Mouse (Mus musculus): Measurements from ENCODE around the gene Syncrip. TPM values are rescaled to one million over a fixed set of nuclear protein-coding genes. Genes with fewer than 3 reads are reported as not detected.

Syncrip gene
- polyA plus RNA-seq, 1 experiment from 2014 or later = 103 TPM

DNA sequence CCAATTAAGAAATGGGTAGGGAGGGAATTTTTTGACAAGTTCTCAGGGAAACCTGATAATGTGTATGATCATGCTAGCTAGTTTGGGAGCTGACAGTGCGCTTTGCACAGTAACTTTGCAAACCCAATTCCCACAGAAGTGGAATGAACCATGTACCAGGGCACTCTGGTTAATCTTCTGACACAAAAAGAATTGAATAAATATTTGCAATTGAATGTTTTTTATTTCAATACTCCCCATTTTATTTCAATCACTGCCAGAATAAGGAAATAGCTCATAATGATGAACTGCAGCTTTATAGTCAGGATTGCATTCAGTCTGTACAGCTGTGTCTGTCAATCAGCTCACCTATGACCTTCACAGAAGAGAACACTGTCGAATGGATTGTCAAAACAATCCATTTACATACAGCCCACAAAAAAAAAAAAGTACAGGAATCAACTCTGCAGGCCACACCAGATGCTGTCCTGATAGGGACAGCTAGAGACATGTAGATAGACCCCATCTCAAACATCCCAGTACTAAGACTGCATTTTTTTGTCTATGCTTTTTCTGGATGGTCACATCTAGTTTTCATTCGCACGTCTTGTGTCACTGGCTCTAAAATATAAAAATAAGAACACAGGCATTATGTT is 38.6 kb upstream of the Syncrip start:
- no peak for ATAC-seq (replicated peaks; ENCODE audit: low FRiP score)
- Histone ChIP-seq H3K36me3 (peaks cover 16% of the 10 kb centered on the region), H3K9me3 (replicated peaks) (no peaks in the 10 kb centered on the region), H3K27me3 (no peaks in the 10 kb centered on the region), H3K27ac (peak overlapping the region; percentile 13; the same call in 1 of the 2 replicates), H3K4me2 (peak overlapping the region; percentile 74), H3K4me1 (peaks cover 15% of the 10 kb centered on the region), H3K9ac (0 out of 2 replicates have a peak overlapping the region, but pooled peaks have one; percentile 90), H3K4me3 (replicated peaks) (peak overlapping the region; percentile 75)
- whole genome bisulfite sequencing = 27% methylated on average over 4 of the region's 4 CpGs

DNA sequence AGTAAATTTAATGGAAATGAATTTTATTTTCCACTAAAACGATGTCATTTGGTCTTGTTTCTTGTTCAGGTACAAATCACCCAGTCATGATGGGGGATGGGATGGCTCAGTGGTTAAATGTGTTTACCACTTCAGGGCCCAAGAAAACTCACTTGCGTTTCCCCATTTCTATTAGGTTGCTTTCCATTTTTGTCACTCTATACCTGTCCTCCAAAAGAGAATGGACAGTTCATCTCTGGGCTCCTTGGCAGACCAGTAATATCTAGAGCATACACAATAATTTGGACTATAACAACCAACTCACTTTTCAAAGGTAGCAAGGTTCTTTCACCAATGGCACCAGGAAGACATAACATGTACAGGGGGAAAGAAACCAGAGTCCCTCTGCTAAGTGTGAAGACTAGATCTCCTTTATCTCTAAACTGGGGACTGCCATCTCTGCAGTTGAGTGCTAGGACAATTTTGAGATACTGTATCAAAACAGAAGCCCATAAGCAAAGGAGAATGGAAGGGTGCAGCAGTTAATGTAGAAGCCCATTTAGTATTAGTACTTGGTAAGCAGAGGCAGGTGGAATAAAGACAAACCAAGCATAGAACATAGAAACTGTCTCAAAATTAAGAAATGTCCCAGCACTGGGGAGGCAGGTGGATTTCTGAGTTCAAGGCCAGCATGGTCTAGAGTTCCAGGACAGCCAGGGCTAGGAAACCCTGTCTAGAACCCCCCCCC is 37.9 kb upstream of the Syncrip start:
- Histone ChIP-seq H3K9ac (no peak overlapping the region), H3K27ac (peak overlapping the region; percentile 13; the same call in 1 of the 2 replicates), H3K4me3 (replicated peaks) (peak overlapping the region; percentile 75), H3K9me3 (replicated peaks) (no peaks in the 10 kb centered on the region), H3K27me3 (no peaks in the 10 kb centered on the region), H3K36me3 (peaks cover 16% of the 10 kb centered on the region), H3K4me1 (peaks cover 15% of the 10 kb centered on the region), H3K4me2 (peak overlapping the region; percentile 74)
- 24% methylated on average over 2 of the region's 2 CpGs for WGBS
- ATAC-seq (replicated peaks; ENCODE audit: low FRiP score) = no peak

- Histone ChIP-seq H3K36me3 (peaks cover 16% of the 10 kb centered on the region), H3K4me3 (replicated peaks) (no peak overlapping the region), H3K9ac (no peak overlapping the region), H3K9me3 (replicated peaks) (no peaks in the 10 kb centered on the region), H3K27ac (no peak overlapping the region), H3K4me2 (no peak overlapping the region), H3K27me3 (no peaks in the 10 kb centered on the region), H3K4me1 (peaks cover 15% of the 10 kb centered on the region)
- no peak for ATAC-seq (replicated peaks; ENCODE audit: low FRiP score)
These were observed 37.2 kb upstream of the Syncrip start for GRCm38 (mm10) chr9:88519390-88520121.

DNA sequence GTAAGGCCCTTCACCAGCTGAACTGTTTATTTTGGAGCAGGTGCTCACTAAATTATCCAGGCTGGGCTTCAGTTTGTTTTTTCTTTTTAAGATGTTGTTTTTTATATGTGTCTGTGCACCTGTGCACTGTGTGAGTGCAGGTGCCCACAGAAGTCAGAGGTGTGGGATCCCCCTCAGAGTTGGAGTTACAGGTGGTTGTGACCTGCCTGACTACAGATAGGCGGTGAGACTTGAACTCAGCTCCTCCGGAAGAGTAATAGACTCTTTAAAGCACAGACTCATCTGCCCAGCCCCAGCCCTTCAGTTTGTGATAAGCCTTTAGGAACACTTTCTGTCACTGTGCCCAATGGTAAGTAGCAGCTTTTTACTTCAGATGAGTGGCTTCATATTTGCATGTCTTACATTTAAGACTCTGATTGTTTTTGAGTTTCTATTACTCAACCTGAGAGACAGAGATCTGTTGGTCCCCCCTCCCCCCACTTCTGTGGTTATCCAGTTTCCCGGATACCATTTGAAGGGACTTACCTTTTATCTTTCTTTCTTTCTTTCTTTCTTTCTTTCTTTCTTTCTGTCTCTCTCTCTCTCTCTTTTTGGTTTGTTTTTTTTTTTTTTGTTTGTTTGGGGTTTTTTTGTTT is 34.1 kb upstream of the Syncrip start:
- 83% methylated on average over 3 of the region's 3 CpGs for WGBS
- ATAC-seq (replicated peaks; ENCODE audit: low FRiP score) = no peak
- H3K9me3 ChIP-seq (replicated peaks) = no peaks in the 10 kb centered on the region
- H3K4me2 ChIP-seq = no peak overlapping the region
- H3K4me3 ChIP-seq (replicated peaks) = no peak overlapping the region
- H3K4me1 ChIP-seq = peaks cover 13% of the 10 kb centered on the region
- no peak overlapping the region for H3K27ac ChIP-seq
- H3K36me3 ChIP-seq = peaks cover 16% of the 10 kb centered on the region
- H3K27me3 ChIP-seq = no peaks in the 10 kb centered on the region
- no peak overlapping the region for H3K9ac ChIP-seq

GRCm38 (mm10) chr9:88515546-88515945 is 33.2 kb upstream of the Syncrip start:
- H3K4me1 ChIP-seq = peaks cover 7% of the 10 kb centered on the region
- no peak overlapping the region for H3K27ac ChIP-seq
- H3K9me3 ChIP-seq (replicated peaks) = no peaks in the 10 kb centered on the region
- H3K4me3 ChIP-seq (replicated peaks) = no peak overlapping the region
- no peaks in the 10 kb centered on the region for H3K27me3 ChIP-seq
- H3K36me3 ChIP-seq = peaks cover 9% of the 10 kb centered on the region
- no peak for ATAC-seq (replicated peaks; ENCODE audit: low FRiP score)
- WGBS = 95% methylated on average over 1 of the region's 1 CpGs
- no peak overlapping the region for H3K4me2 ChIP-seq
- no peak overlapping the region for H3K9ac ChIP-seq

DNA sequence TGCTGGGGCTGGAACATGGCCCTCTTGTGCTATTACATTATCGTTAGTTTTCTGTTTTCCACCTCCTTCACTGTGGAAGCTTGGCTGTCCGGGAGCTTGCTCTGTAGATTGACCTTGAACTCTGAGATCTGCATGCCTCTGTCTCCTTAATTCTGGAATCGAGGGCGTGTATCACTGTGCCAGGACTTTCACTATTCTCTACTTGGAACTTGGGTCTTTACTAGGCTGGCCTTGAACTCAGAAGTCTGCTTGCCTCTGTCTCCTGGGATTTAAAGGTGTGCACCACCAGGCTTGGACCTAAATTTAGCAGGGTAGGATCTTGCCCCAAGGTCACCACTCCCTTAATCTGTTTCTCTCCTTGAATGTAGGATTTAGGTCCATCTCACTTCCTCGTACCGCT is 19.5 kb upstream of the Syncrip start:
- WGBS = 86% methylated on average over 6 of the region's 6 CpGs
- H3K27ac ChIP-seq = no peak overlapping the region

DNA sequence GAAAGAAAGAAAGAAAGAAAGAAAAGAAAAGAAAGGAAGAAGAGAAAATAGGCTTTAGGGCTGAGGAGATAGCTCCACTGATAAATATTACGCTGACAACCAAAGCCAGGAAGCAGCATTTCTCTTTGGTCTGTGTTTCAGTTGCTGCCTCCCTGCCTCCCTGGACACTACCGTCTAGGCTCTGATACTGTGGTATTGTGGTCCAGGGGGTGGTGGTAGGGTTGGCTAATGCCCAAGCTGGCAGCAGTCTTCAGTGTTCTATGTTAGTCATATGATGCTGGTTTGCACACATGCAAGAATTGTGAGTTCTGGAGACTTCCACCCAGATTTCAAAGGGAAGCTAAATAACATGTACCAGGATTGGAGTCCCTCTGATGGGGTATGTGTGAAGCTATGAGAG is 17.7 kb upstream of the Syncrip start:
- Histone ChIP-seq H3K9ac (no peak overlapping the region), H3K4me1 (no peaks in the 10 kb centered on the region), H3K36me3 (no peaks in the 10 kb centered on the region), H3K4me3 (replicated peaks) (no peak overlapping the region), H3K27me3 (no peaks in the 10 kb centered on the region), H3K9me3 (replicated peaks) (no peaks in the 10 kb centered on the region), H3K27ac (no peak overlapping the region), H3K4me2 (no peak overlapping the region)
- WGBS = 71% methylated on average over 2 of the region's 2 CpGs
- ATAC-seq (replicated peaks; ENCODE audit: low FRiP score) = no peak

More for the DNA sequence above, 19.5 kb upstream of the Syncrip start:
- H3K36me3 ChIP-seq = no peaks in the 10 kb centered on the region
- no peaks in the 10 kb centered on the region for H3K27me3 ChIP-seq
- no peak for ATAC-seq (replicated peaks; ENCODE audit: low FRiP score)
- no peak overlapping the region for H3K4me3 ChIP-seq (replicated peaks)
- H3K9me3 ChIP-seq (replicated peaks) = no peaks in the 10 kb centered on the region
- H3K4me1 ChIP-seq = no peaks in the 10 kb centered on the region
- no peak overlapping the region for H3K9ac ChIP-seq
- no peak overlapping the region for H3K4me2 ChIP-seq

GRCm38 (mm10) chr9:88492522-88492921 is 10.1 kb upstream of the Syncrip start:
- H3K36me3 ChIP-seq = no peaks in the 10 kb centered on the region
- ATAC-seq (replicated peaks; ENCODE audit: low FRiP score) = no peak
- no peak overlapping the region for H3K4me2 ChIP-seq
- H3K27ac ChIP-seq = no peak overlapping the region
- 72% methylated on average over 1 of the region's 1 CpGs for WGBS
- no peak overlapping the region for H3K9ac ChIP-seq
- H3K27me3 ChIP-seq = no peaks in the 10 kb centered on the region
- no peaks in the 10 kb centered on the region; the same call in 1 of the 2 replicates for H3K9me3 ChIP-seq (replicated peaks)
- H3K4me3 ChIP-seq (replicated peaks) = no peak overlapping the region
- no peaks in the 10 kb centered on the region for H3K4me1 ChIP-seq

GRCm38 (mm10) chr9:88484531-88484930 is 2.2 kb upstream of the Syncrip start:
- ATAC-seq (replicated peaks; ENCODE audit: low FRiP score) = no peak
- 58% methylated on average over 6 of the region's 6 CpGs for WGBS
- no peak overlapping the region for H3K4me2 ChIP-seq

DNA sequence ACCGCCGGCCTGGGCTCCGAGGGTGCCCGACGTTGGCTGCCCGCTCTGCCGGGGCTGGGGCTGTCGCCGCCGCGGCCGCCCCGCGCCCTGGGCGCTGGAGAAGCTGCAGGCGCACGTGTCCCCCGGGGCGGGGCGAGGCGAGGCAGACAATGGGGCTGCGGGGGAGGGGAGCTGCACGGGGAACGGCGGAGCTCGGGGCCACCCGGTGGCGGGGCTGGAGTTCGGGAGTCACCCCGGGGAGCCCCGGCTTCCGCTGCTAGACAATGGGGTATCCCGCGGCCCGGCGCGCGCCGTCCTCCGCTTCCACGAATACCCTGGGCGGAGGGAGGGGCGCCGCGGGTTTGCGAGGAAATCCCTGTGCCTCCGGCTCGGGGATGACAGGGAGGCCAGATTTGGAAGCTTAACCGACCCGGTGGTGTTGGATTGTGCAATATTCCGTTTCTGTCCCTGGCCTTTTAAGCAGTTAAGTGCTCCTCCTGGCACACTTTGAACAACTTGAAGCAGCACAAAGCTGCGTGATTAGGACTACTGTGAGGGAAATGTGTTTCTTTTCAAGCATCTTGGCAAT is 539 bp upstream of the Syncrip start:
- H3K4me3 ChIP-seq (replicated peaks) = peak overlapping the region; percentile 100
- H3K27me3 ChIP-seq = no peaks in the 10 kb centered on the region
- ATAC-seq (replicated peaks; ENCODE audit: low FRiP score) = no peak
- peaks cover 15% of the 10 kb centered on the region for H3K4me1 ChIP-seq
- H3K4me2 ChIP-seq = peak overlapping the region; percentile 64
- WGBS = under 1% methylated on average over 38 of the region's 52 CpGs
- peaks cover 4% of the 10 kb centered on the region; the same call in 1 of the 2 replicates for H3K36me3 ChIP-seq
- peak overlapping the region; percentile 90 for H3K9ac ChIP-seq
- no peaks in the 10 kb centered on the region for H3K9me3 ChIP-seq (replicated peaks)
- peak overlapping the region; percentile 99 for H3K27ac ChIP-seq

More at GRCm38 (mm10) chr9:88484531-88484930, 2.2 kb upstream of the Syncrip start:
- H3K9me3 ChIP-seq (replicated peaks) = no peaks in the 10 kb centered on the region; the same call in 1 of the 2 replicates
- peaks cover 15% of the 10 kb centered on the region for H3K4me1 ChIP-seq
- no peak overlapping the region for H3K9ac ChIP-seq
- H3K27ac ChIP-seq = no peak overlapping the region
- H3K4me3 ChIP-seq (replicated peaks) = no peak overlapping the region
- no peaks in the 10 kb centered on the region; the same call in 1 of the 2 replicates for H3K36me3 ChIP-seq
- H3K27me3 ChIP-seq = no peaks in the 10 kb centered on the region

- Histone ChIP-seq H3K27me3 (no peaks in the 10 kb centered on the region), H3K4me2 (peak overlapping the region; percentile 72), H3K27ac (peak overlapping the region; percentile 99), H3K9me3 (replicated peaks) (no peaks in the 10 kb centered on the region), H3K36me3 (peaks cover 11% of the 10 kb centered on the region), H3K4me1 (peaks cover 15% of the 10 kb centered on the region), H3K4me3 (replicated peaks) (peak overlapping the region; percentile 100), H3K9ac (peak overlapping the region; percentile 99)
- WGBS = under 1% methylated on average over 32 of the region's 43 CpGs
- ATAC-seq (replicated peaks; ENCODE audit: low FRiP score) = peak; percentile 22
These were observed 598 bp downstream of the Syncrip start for GRCm38 (mm10) chr9:88481791-88482160.

Data from kidney, embryonic 15.5 days (tissue).